Mouse (Mus musculus) heart, embryonic 11.5 days (tissue): ENCODE data around the gene Slit3. TPM values are rescaled to one million over a fixed set of nuclear protein-coding genes. Genes with fewer than 3 reads are reported as not detected.

Source experiments
- ATAC-seq: fragments of 200-750 bp; cut with Nextera tagmentation; replicated peaks from 2 replicates; pipeline ENCODE4 v1.8.0; 2017; ENCODE audit warnings: moderate library complexity; ENCODE audit not compliant: insufficient number of reproducible peaks, low FRiP score, low TSS enrichment
- H3K27ac ChIP-seq: fragments of 300-500 bp; sonication (generic); 2 replicates; pipeline ENCODE4 v1.5.1; 2014; ENCODE audit warnings: mild to moderate bottlenecking, low read depth, low read length
- H3K27me3 ChIP-seq: fragments of 300-500 bp; sonication (generic); 2 replicates; pipeline ENCODE4 v1.6.1; 2014; ENCODE audit warnings: mild to moderate bottlenecking, low read length, mixed read lengths; ENCODE audit not compliant: control insufficient read depth, insufficient read depth
- H3K36me3 ChIP-seq: fragments of 300-500 bp; sonication (generic); 2 replicates; pipeline ENCODE4 v1.6.1; 2014; ENCODE audit warnings: mild to moderate bottlenecking, low read length, moderate library complexity, mixed read lengths; ENCODE audit not compliant: control insufficient read depth, insufficient read depth
- H3K4me1 ChIP-seq: fragments of 300-500 bp; sonication (generic); 2 replicates; pipeline ENCODE4 v1.6.1; 2014; ENCODE audit warnings: low read length; ENCODE audit not compliant: control insufficient read depth, insufficient read depth
- H3K4me2 ChIP-seq: fragments of 300-500 bp; sonication (generic); 2 replicates; pipeline ENCODE4 v1.6.1; 2014; ENCODE audit warnings: mild to moderate bottlenecking, moderate library complexity
- H3K4me3 ChIP-seq: fragments of 300-500 bp; sonication (generic); 2 replicates; pipeline ENCODE4 v1.5.1; 2014; ENCODE audit warnings: low read depth, low read length
- H3K9ac ChIP-seq: fragments of 300-500 bp; sonication (generic); 2 replicates; pipeline ENCODE4 v1.6.1; 2014; ENCODE audit warnings: mild to moderate bottlenecking, low read depth, low read length, moderate library complexity
- H3K9me3 ChIP-seq: fragments of 300-500 bp; sonication (generic); replicated peaks from 2 replicates; pipeline ENCODE4 v1.6.1; 2016; ENCODE audit warnings: low read length; ENCODE audit not compliant: control insufficient read depth
- WGBS: fragments of 180-500 bp; shearing (Covaris S2); extraction: QIAGEN DNeasy Blood & Tissue Kit; methylation state at CpG from one replicate; pipeline ENCODE4 v1.1.7; 2014; ENCODE audit not compliant: insufficient replicate concordance; 5-methylcytosine and 5-hydroxymethylcytosine counted together
- polyA plus RNA-seq: library from polyadenylated mRNA; unstranded; fragments of >200 nt; fragmentation: Nextera tagmentation; extraction: Ambion mirVana; gene quantifications from 2 replicates; pipeline ENCODE4 v1.2.1, GENCODE M21; 2014

Slit3 gene
- polyA plus RNA-seq, 1 experiment from 2014 or later, result 26.1 TPM

- Histone ChIP-seq H3K9me3 (peaks cover 3% of the 10 kb centered on the region; the same call in 1 of the 2 replicates), H3K27me3 (no peaks in the 10 kb centered on the region), H3K9ac (no peak overlapping the region), H3K4me3 (no peak overlapping the region), H3K36me3 (no peaks in the 10 kb centered on the region), H3K4me2 (no peak overlapping the region), H3K4me1 (peaks cover 9% of the 10 kb centered on the region; the same call in 1 of the 2 replicates), H3K27ac (no peak overlapping the region)
- WGBS, result 90% methylated on average over 3 of the region's 3 CpGs
- ATAC-seq, result no peak
Measured at GRCm38 (mm10) chr11:35372410-35372809, 251.4 kb downstream of the Slit3 start.

- no peak overlapping the region for H3K4me3 ChIP-seq
- H3K4me1 ChIP-seq, result peaks cover 6% of the 10 kb centered on the region; the same call in 1 of the 2 replicates
- H3K27me3 ChIP-seq, result no peaks in the 10 kb centered on the region
- H3K27ac ChIP-seq, result no peak overlapping the region
- no peak for ATAC-seq
- WGBS, result 67% methylated on average over 4 of the region's 4 CpGs
- H3K36me3 ChIP-seq, result no peaks in the 10 kb centered on the region
- H3K9me3 ChIP-seq, result peaks cover 3% of the 10 kb centered on the region; the same call in 1 of the 2 replicates
- no peak overlapping the region for H3K9ac ChIP-seq
- H3K4me2 ChIP-seq, result no peak overlapping the region
Measured at GRCm38 (mm10) chr11:35375072-35375471, 254.0 kb downstream of the Slit3 start.

GRCm38 (mm10) chr11:35378802-35379201 is 257.8 kb downstream of the Slit3 start:
- Histone ChIP-seq H3K36me3 (no peaks in the 10 kb centered on the region), H3K4me3 (no peak overlapping the region), H3K9me3 (no peaks in the 10 kb centered on the region), H3K4me1 (no peaks in the 10 kb centered on the region), H3K4me2 (no peak overlapping the region), H3K27ac (no peak overlapping the region), H3K27me3 (no peaks in the 10 kb centered on the region), H3K9ac (no peak overlapping the region)
- WGBS, result 63% methylated on average over 7 of the region's 7 CpGs
- ATAC-seq, result no peak

DNA sequence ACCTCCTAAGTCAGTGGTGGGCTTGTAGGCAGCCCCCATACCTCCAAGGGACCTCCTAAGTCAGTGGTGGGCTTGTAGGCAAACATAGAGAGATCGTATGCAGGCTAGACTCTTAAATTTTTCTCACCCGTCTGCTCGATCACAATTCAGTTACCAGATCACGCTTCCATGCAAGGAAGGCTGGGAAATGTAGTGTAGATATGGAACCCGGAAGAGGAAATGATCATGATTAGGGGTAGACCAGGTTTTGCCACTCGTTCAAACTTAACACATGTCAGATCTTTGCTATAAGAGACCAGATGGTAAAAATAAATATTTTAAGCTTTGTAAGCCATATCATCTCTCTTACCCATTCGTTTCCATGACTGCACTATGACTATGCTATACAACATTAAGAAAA is 258.4 kb downstream of the Slit3 start:
- H3K9ac ChIP-seq, result no peak overlapping the region
- no peak for ATAC-seq
- H3K27ac ChIP-seq, result no peak overlapping the region
- no peaks in the 10 kb centered on the region for H3K27me3 ChIP-seq
- H3K4me3 ChIP-seq, result no peak overlapping the region
- no peaks in the 10 kb centered on the region for H3K9me3 ChIP-seq
- no peaks in the 10 kb centered on the region for H3K4me1 ChIP-seq
- 76% methylated on average over 7 of the region's 7 CpGs for WGBS
- no peak overlapping the region for H3K4me2 ChIP-seq
- H3K36me3 ChIP-seq, result no peaks in the 10 kb centered on the region

- no peak overlapping the region for H3K9ac ChIP-seq
- 87% methylated on average over 1 of the region's 1 CpGs for WGBS
- 0 out of 2 replicates have a peak, but pooled peaks cover 5% of the 10 kb centered on the region for H3K4me1 ChIP-seq
- H3K4me2 ChIP-seq, result no peak overlapping the region
- no peaks in the 10 kb centered on the region for H3K27me3 ChIP-seq
- H3K4me3 ChIP-seq, result no peak overlapping the region
- no peaks in the 10 kb centered on the region for H3K36me3 ChIP-seq
- ATAC-seq, result no peak
- H3K27ac ChIP-seq, result no peak overlapping the region
- H3K9me3 ChIP-seq, result no peaks in the 10 kb centered on the region
Measured at GRCm38 (mm10) chr11:35380766-35381165, 259.7 kb downstream of the Slit3 start.

DNA sequence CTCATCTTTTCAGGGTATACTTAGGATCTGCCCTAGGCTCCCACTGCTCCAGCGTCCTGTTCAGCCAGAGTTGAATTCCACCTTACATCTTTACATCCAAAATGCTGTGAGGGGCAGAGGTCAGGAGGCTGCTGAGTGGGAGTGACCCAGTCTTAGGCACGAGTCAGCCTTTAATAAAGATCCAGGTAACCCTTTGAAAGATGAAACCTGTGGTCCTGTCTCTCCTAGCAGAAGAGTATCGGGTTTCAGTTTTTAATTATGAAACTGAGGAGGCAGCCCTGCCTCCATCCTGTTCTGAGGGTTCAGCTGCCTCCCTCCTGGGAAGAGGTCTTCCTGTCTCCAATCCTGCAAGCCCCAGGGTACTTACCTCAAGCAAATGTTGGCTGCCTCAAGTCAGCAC is 264.4 kb downstream of the Slit3 start:
- no peak overlapping the region for H3K4me3 ChIP-seq
- no peaks in the 10 kb centered on the region for H3K36me3 ChIP-seq
- H3K27ac ChIP-seq, result no peak overlapping the region
- H3K4me2 ChIP-seq, result no peak overlapping the region
- 0 out of 2 replicates have a peak, but pooled peaks cover 7% of the 10 kb centered on the region for H3K4me1 ChIP-seq
- H3K27me3 ChIP-seq, result no peaks in the 10 kb centered on the region
- no peak for ATAC-seq
- no peak overlapping the region for H3K9ac ChIP-seq
- no peaks in the 10 kb centered on the region for H3K9me3 ChIP-seq
- 24% methylated on average over 3 of the region's 3 CpGs for WGBS

GRCm38 (mm10) chr11:35387826-35388225 is 266.8 kb downstream of the Slit3 start:
- no peaks in the 10 kb centered on the region for H3K9me3 ChIP-seq
- ATAC-seq, result no peak
- H3K4me1 ChIP-seq, result 0 out of 2 replicates have a peak, but pooled peaks cover 7% of the 10 kb centered on the region
- H3K9ac ChIP-seq, result no peak overlapping the region
- no peak overlapping the region for H3K4me2 ChIP-seq
- no peak overlapping the region for H3K4me3 ChIP-seq
- H3K27me3 ChIP-seq, result no peaks in the 10 kb centered on the region
- H3K36me3 ChIP-seq, result no peaks in the 10 kb centered on the region
- 64% methylated on average over 10 of the region's 10 CpGs for WGBS
- no peak overlapping the region for H3K27ac ChIP-seq

GRCm38 (mm10) chr11:35388471-35388870 is 267.4 kb downstream of the Slit3 start:
- no peak for ATAC-seq
- WGBS, result 68% methylated on average over 12 of the region's 12 CpGs
- Histone ChIP-seq H3K9me3 (no peaks in the 10 kb centered on the region), H3K4me3 (no peak overlapping the region), H3K27me3 (no peaks in the 10 kb centered on the region), H3K4me2 (no peak overlapping the region), H3K9ac (no peak overlapping the region), H3K36me3 (no peaks in the 10 kb centered on the region), H3K27ac (no peak overlapping the region), H3K4me1 (0 out of 2 replicates have a peak, but pooled peaks cover 7% of the 10 kb centered on the region)

DNA sequence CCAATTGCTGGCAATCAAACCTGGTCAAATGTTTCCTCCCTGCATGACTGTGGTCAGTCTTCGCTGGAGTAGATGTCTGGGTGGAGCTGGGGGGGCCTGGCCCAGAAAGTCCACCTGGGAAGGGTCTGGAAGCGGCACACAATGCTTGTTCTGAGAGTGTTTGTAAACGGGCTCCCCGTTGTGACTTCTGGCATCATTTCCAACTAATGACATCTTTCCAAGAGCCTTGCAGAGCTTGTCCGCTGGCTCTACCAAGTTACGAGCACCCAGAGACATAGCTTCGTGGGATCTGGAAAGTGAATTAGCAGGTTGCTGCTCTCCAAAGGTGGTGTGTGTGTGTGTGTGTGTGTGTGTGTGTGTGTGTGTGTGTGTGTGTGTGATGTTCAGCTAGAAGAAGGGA is 268.3 kb downstream of the Slit3 start:
- Histone ChIP-seq H3K36me3 (no peaks in the 10 kb centered on the region), H3K4me2 (no peak overlapping the region), H3K27ac (no peak overlapping the region), H3K4me1 (peaks cover 7% of the 10 kb centered on the region; the same call in 1 of the 2 replicates), H3K9me3 (no peaks in the 10 kb centered on the region), H3K4me3 (no peak overlapping the region), H3K27me3 (no peaks in the 10 kb centered on the region), H3K9ac (no peak overlapping the region)
- WGBS, result 80% methylated on average over 7 of the region's 7 CpGs
- ATAC-seq, result no peak
